Mouse (Mus musculus): ENCODE measurements around the gene Gli3. TPM values are rescaled to one million over a fixed set of nuclear protein-coding genes. Genes with fewer than 3 reads are reported as not detected.

Gene Gli3
- total and polyA plus RNA-seq, 3 experiments, result 0.11 TPM; not detected in 2

DNA sequence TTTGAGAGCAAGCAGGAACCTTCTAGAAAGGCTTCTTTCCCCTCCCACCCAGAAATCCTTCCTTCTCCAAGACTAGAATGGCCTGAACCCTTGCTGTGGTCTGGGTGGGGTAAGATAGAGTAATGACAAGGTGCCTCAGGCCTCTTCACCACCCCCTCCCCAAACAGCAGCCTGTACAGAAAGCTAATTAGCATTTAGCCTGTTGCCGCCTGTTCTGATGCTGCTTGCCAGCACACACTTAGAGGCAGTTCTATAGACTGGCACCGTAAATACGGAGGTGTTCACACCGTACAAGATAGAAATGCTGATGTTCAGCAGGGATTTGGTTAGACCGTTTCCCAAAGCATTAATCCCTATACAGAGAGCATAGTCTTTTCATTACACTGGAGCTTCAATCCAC, 50.1 kb downstream of the Gli3 start:
- no peaks in the 10 kb centered on the region for H3K36me3 ChIP-seq (replicated peaks)
- ATAC-seq (ENCODE audit: extremely low read depth, insufficient number of reproducible peaks, low FRiP score, poor library complexity, severe bottlenecking) (no peak), DNase-seq (ENCODE audit: low spot score) (no peak)
- TF ChIP-seq GATA1 (IDR thresholded peaks at IDR 0.05; ENCODE audit: borderline replicate concordance, low read length) (no peak), POLR2AphosphoS5 (IDR thresholded peaks at IDR 0.05; ENCODE audit: insufficient replicate concordance, low read depth, low read length) (no peak), TAL1 (conservative IDR thresholded peaks at IDR 0.05; ENCODE audit: low read depth, low read length) (no peak), GATA2 (IDR thresholded peaks at IDR 0.05; ENCODE audit: borderline replicate concordance, low read depth, low read length) (no peak), CTCF (IDR thresholded peaks at IDR 0.05; ENCODE audit: low read depth, low read length) (no peak)
- no peaks in the 10 kb centered on the region for H3K27me3 ChIP-seq (ENCODE audit: insufficient read depth, low read length)
- H3K9me3 ChIP-seq (replicated peaks), result no peaks in the 10 kb centered on the region
- H3K4me3 ChIP-seq (ENCODE audit: low read depth, low read length), result no peak overlapping the region
- H3K4me1 ChIP-seq (ENCODE audit: insufficient read depth, low read depth, low read length), result no peaks in the 10 kb centered on the region

DNA sequence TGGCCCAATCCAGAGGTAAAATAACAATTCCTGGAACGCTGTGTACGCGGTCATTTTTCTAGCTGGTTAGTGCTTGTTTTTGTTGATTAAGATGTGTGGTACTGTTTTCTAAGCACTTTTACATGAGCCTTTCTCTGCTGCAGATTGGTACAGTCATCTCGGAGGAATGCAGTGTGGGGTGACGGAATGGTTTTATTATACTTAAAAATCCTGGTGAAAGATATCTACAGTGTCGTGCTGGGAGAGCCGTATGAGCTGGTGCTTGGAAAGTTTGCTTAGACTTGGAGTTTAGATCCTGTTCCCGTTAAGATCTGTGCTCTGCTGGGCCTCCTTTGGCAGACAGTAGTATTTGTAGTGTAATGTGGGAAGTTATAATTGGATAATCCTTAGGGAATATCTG, 51.0 kb downstream of the Gli3 start:
- no peak for ATAC-seq (ENCODE audit: extremely low read depth, insufficient number of reproducible peaks, low FRiP score, poor library complexity, severe bottlenecking)
- no peak for DNase-seq (ENCODE audit: low spot score)
- Histone ChIP-seq H3K27me3 (ENCODE audit: insufficient read depth, low read length) (no peaks in the 10 kb centered on the region), H3K9me3 (replicated peaks) (no peaks in the 10 kb centered on the region), H3K36me3 (replicated peaks) (no peaks in the 10 kb centered on the region), H3K4me3 (ENCODE audit: low read depth, low read length) (no peak overlapping the region), H3K4me1 (ENCODE audit: insufficient read depth, low read depth, low read length) (no peaks in the 10 kb centered on the region)
- TF ChIP-seq TAL1 (conservative IDR thresholded peaks at IDR 0.05; ENCODE audit: low read depth, low read length) (no peak), POLR2AphosphoS5 (IDR thresholded peaks at IDR 0.05; ENCODE audit: insufficient replicate concordance, low read depth, low read length) (no peak), GATA1 (IDR thresholded peaks at IDR 0.05; ENCODE audit: borderline replicate concordance, low read length) (no peak), CTCF (IDR thresholded peaks at IDR 0.05; ENCODE audit: low read depth, low read length) (no peak), GATA2 (IDR thresholded peaks at IDR 0.05; ENCODE audit: borderline replicate concordance, low read depth, low read length) (no peak)

DNA sequence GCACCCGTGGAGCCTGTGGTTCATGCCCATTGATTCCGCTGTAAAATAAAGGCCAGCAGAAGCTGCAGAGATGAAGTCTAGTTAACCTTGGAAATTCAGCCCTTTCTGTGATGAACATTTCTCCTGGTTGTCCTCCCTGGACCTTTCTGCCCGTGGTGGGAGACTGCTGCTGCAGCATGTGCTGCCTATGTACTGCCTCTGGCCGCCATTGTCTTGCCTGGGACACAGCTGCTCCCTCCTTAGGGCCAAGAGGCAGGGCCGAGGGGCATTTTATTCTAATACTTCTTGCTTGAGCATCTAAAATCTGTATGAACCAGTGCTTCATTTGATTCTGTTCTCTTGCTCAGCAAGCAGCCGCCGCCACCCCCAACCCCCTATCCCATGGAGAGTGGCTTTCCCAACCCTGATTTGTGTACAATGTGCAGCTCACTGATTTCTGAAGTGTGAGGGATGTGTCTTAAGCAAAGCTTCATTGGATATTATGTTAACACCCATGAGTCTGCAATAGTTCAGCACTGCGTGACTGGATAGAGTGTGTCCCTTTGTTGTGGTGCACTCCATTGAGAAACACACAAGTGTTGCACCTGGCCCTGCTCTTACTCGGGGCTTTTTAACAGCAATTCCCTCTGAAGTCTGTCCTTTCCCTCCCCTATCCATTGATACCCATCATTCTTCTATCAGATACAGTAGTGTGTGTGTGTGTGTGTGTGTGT, 54.2 kb downstream of the Gli3 start:
- no peaks in the 10 kb centered on the region for H3K4me1 ChIP-seq (ENCODE audit: insufficient read depth, low read depth, low read length)
- no peak for TF ChIP-seq TAL1 (conservative IDR thresholded peaks at IDR 0.05; ENCODE audit: low read depth, low read length)
- no peak for TF ChIP-seq GATA1 (IDR thresholded peaks at IDR 0.05; ENCODE audit: borderline replicate concordance, low read length)
- no peak for TF ChIP-seq POLR2AphosphoS5 (IDR thresholded peaks at IDR 0.05; ENCODE audit: insufficient replicate concordance, low read depth, low read length)
- TF ChIP-seq GATA2 (IDR thresholded peaks at IDR 0.05; ENCODE audit: borderline replicate concordance, low read depth, low read length), result no peak
- no peak for TF ChIP-seq CTCF (IDR thresholded peaks at IDR 0.05; ENCODE audit: low read depth, low read length)
- no peaks in the 10 kb centered on the region for H3K9me3 ChIP-seq (replicated peaks)
- no peak for DNase-seq (ENCODE audit: low spot score)
- H3K27me3 ChIP-seq (ENCODE audit: insufficient read depth, low read length), result no peaks in the 10 kb centered on the region
- H3K4me3 ChIP-seq (ENCODE audit: low read depth, low read length), result no peak overlapping the region
- no peak for ATAC-seq (ENCODE audit: extremely low read depth, insufficient number of reproducible peaks, low FRiP score, poor library complexity, severe bottlenecking)
- H3K36me3 ChIP-seq (replicated peaks), result no peaks in the 10 kb centered on the region

DNA sequence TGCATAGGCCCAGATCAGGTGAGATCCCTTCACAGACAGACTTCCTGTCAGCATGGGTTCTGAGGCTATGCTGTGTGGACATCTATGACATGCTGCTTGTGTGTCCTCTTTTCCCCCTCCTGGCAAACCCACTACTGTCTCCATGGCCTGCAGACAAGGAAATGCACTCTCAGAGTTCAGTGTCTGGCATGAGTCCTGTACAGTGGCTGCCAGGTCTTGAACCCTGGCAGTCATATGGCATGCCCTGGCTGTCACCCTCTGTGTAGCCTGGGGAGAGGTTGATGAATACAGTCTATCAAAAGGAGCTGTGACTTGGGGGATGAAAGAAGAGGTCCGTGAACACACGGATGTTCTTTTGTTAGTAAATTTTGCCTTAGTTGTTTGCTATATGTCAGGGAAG, 57.3 kb downstream of the Gli3 start:
- ATAC-seq (ENCODE audit: extremely low read depth, insufficient number of reproducible peaks, low FRiP score, poor library complexity, severe bottlenecking) (no peak), DNase-seq (ENCODE audit: low spot score) (no peak)
- H3K4me1 ChIP-seq (ENCODE audit: insufficient read depth, low read depth, low read length), result no peaks in the 10 kb centered on the region
- no peaks in the 10 kb centered on the region for H3K27me3 ChIP-seq (ENCODE audit: insufficient read depth, low read length)
- H3K9me3 ChIP-seq (replicated peaks), result no peaks in the 10 kb centered on the region
- H3K4me3 ChIP-seq (ENCODE audit: low read depth, low read length), result no peak overlapping the region
- H3K36me3 ChIP-seq (replicated peaks), result no peaks in the 10 kb centered on the region
- TF ChIP-seq TAL1 (conservative IDR thresholded peaks at IDR 0.05; ENCODE audit: low read depth, low read length), result no peak
- TF ChIP-seq GATA2 (IDR thresholded peaks at IDR 0.05; ENCODE audit: borderline replicate concordance, low read depth, low read length), result no peak
- no peak for TF ChIP-seq GATA1 (IDR thresholded peaks at IDR 0.05; ENCODE audit: borderline replicate concordance, low read length)
- no peak for TF ChIP-seq CTCF (IDR thresholded peaks at IDR 0.05; ENCODE audit: low read depth, low read length)
- TF ChIP-seq POLR2AphosphoS5 (IDR thresholded peaks at IDR 0.05; ENCODE audit: insufficient replicate concordance, low read depth, low read length), result no peak

DNA sequence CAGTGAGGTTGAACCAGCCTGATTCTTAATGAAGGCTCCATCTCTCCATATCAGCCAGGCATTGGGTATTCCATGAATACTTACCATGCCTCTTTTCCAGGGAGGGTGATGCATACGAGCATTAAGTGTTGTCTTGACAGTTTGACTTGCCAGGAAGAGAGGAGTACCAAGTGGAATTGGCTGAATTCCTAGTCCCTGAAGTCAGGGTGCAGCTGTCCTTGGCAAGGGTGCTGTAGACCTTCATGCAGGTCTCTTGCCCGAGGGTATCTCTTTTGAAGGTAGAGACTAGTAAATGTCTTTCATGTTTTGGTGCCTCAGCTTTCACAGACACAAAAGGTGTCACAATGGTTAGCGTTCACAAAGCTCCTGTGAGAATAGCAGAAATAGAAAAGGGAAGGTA, 59.1 kb downstream of the Gli3 start:
- no peaks in the 10 kb centered on the region for H3K27me3 ChIP-seq (ENCODE audit: insufficient read depth, low read length)
- no peaks in the 10 kb centered on the region for H3K9me3 ChIP-seq (replicated peaks)
- no peaks in the 10 kb centered on the region for H3K4me1 ChIP-seq (ENCODE audit: insufficient read depth, low read depth, low read length)
- no peak overlapping the region for H3K4me3 ChIP-seq (ENCODE audit: low read depth, low read length)
- TF ChIP-seq CTCF (IDR thresholded peaks at IDR 0.05; ENCODE audit: low read depth, low read length) (no peak), TAL1 (conservative IDR thresholded peaks at IDR 0.05; ENCODE audit: low read depth, low read length) (no peak), POLR2AphosphoS5 (IDR thresholded peaks at IDR 0.05; ENCODE audit: insufficient replicate concordance, low read depth, low read length) (no peak), GATA2 (IDR thresholded peaks at IDR 0.05; ENCODE audit: borderline replicate concordance, low read depth, low read length) (no peak), GATA1 (IDR thresholded peaks at IDR 0.05; ENCODE audit: borderline replicate concordance, low read length) (no peak)
- H3K36me3 ChIP-seq (replicated peaks), result no peaks in the 10 kb centered on the region
- no peak for ATAC-seq (ENCODE audit: extremely low read depth, insufficient number of reproducible peaks, low FRiP score, poor library complexity, severe bottlenecking)
- no peak for DNase-seq (ENCODE audit: low spot score)

DNA sequence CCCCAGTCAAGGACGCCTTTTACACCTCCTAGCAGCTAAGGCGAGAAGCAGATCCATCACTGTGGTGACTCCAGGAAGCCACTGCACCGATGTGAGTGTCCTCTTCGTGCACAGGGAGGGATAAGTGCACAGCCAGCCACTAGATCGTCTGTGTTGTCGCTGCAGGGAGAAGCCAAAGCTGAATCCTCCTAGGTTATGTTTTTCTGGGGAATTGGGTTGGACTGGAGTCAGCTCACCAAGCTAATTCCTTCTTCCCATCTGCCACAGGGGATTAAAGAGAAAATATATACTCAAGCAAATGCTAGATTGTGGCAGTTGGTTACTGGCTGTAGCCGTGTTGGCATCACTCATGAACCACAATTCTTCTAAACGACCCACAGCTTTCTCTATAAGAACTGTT, 61.2 kb downstream of the Gli3 start:
- DNase-seq (ENCODE audit: low spot score), result no peak
- no peaks in the 10 kb centered on the region for H3K4me1 ChIP-seq (ENCODE audit: insufficient read depth, low read depth, low read length)
- no peaks in the 10 kb centered on the region for H3K36me3 ChIP-seq (replicated peaks)
- ATAC-seq (ENCODE audit: extremely low read depth, insufficient number of reproducible peaks, low FRiP score, poor library complexity, severe bottlenecking), result no peak
- H3K4me3 ChIP-seq (ENCODE audit: low read depth, low read length), result no peak overlapping the region
- no peaks in the 10 kb centered on the region for H3K9me3 ChIP-seq (replicated peaks)
- H3K27me3 ChIP-seq (ENCODE audit: insufficient read depth, low read length), result no peaks in the 10 kb centered on the region
- TF ChIP-seq POLR2AphosphoS5 (IDR thresholded peaks at IDR 0.05; ENCODE audit: insufficient replicate concordance, low read depth, low read length) (no peak), CTCF (IDR thresholded peaks at IDR 0.05; ENCODE audit: low read depth, low read length) (no peak), GATA1 (IDR thresholded peaks at IDR 0.05; ENCODE audit: borderline replicate concordance, low read length) (no peak), GATA2 (IDR thresholded peaks at IDR 0.05; ENCODE audit: borderline replicate concordance, low read depth, low read length) (no peak), TAL1 (conservative IDR thresholded peaks at IDR 0.05; ENCODE audit: low read depth, low read length) (no peak)
